Comparison of ENCODE assay signal across 8 mouse cellular contexts in genomic region chr17:28217721-28218649, GRCm38 (mm10). TPM values are rescaled to one million over a fixed set of nuclear protein-coding genes. Genes with fewer than 3 reads are reported as not detected.
DNase-seq lines count a peak whose midpoint lies in the region; ATAC-seq and TF ChIP-seq lines count a peak whose summit lies in the region.

No protein-coding gene starts in this region.

- no peaks in the 10 kb centered on the region for H3K9me3 ChIP-seq in limb, embryonic 12.5 days

- no peak for TF ChIP-seq POLR2A in myocyte (IDR thresholded peaks at IDR 0.05; ENCODE audit: insufficient read length, low read depth)

- no peak overlapping the region for H3K4me3 ChIP-seq in layer of hippocampus, adult 2 months
- H3K4me3 ChIP-seq in limb, embryonic 12.5 days (replicated peaks), result peak overlapping the region; percentile 9; the same call in 1 of the 2 replicates
- no peak overlapping the region for H3K4me3 ChIP-seq in myocyte

- TF ChIP-seq CTCF in layer of hippocampus, adult 2 months (conservative IDR thresholded peaks at IDR 0.05), result no peak

- no peaks in the 10 kb centered on the region for H3K27me3 ChIP-seq in limb, embryonic 12.5 days
- no peaks in the 10 kb centered on the region for H3K27me3 ChIP-seq in myocyte (ENCODE audit: control insufficient read depth, insufficient read depth, insufficient read length)

- ATAC-seq in limb, embryonic 12.5 days (ENCODE audit: insufficient number of reproducible peaks, insufficient read depth, low FRiP score, low TSS enrichment, low read depth), result no peak

- peak overlapping the region; percentile 57; the same call in 1 of the 2 replicates for H3K27ac ChIP-seq in layer of hippocampus, adult 2 months
- H3K27ac ChIP-seq in limb, embryonic 12.5 days, result peak overlapping the region; percentile 77

- 15% methylated on average over 23 of the region's 23 CpGs for WGBS in limb, embryonic 12.5 days

- no peaks in the 10 kb centered on the region for H3K79me2 ChIP-seq in myocyte (ENCODE audit: control insufficient read depth, insufficient read depth)

- peak overlapping the region; percentile 38 for H3K4me2 ChIP-seq in limb, embryonic 12.5 days
- peak overlapping the region; percentile 16 for H3K4me2 ChIP-seq in myocyte (ENCODE audit: low read depth)

- peaks cover 17% of the 10 kb centered on the region for H3K4me1 ChIP-seq in limb, embryonic 12.5 days (replicated peaks)

- H3ac ChIP-seq in myocyte (ENCODE audit: control insufficient read depth, insufficient read length), result no peak overlapping the region

- H3K36me3 ChIP-seq in limb, embryonic 12.5 days, result no peaks in the 10 kb centered on the region
- no peaks in the 10 kb centered on the region for H3K36me3 ChIP-seq in myocyte (ENCODE audit: control insufficient read depth, insufficient read depth)

- DNase-seq in layer of hippocampus, adult 2 months (ENCODE audit: low spot score in 2 of 2), result no peak
- no peak for DNase-seq in layer of hippocampus, postnatal 25 days (ENCODE audit: extremely low spot score in 1 of 2, low spot score in 1 of 2)
- peak; percentile 50 for DNase-seq in embryo, embryonic 11 days
- no peak for DNase-seq in layer of hippocampus, adult 8-10 months (ENCODE audit: low spot score in 2 of 2)
- no peak for DNase-seq in urinary bladder, adult 2 months (ENCODE audit: low spot score)
- DNase-seq in layer of hippocampus, adult 18-20 months (ENCODE audit: low spot score in 2 of 2), result no peak

- H3K9ac ChIP-seq in limb, embryonic 12.5 days (replicated peaks), result peak overlapping the region; percentile 42; the same call in 1 of the 2 replicates

TF ChIP-seq in myocyte, 11 proteins besides CTCF, POLR2A, EP300 and RAD21:
- no peak for TF ChIP-seq MYOD1 (IDR thresholded peaks at IDR 0.05; ENCODE audit: control insufficient read depth in 1 of 3, insufficient read length in 2 of 3, low read depth in 2 of 3)
- no peak for TF ChIP-seq CEBPB (IDR thresholded peaks at IDR 0.05; ENCODE audit: insufficient read depth, poor library complexity, severe bottlenecking)
- TF ChIP-seq SRF (IDR thresholded peaks at IDR 0.05; ENCODE audit: control insufficient read depth, insufficient read length, low read depth), result no peak
- no peak for TF ChIP-seq REST (IDR thresholded peaks at IDR 0.05; ENCODE audit: insufficient read depth, insufficient read length)
- TF ChIP-seq E2F4 (IDR thresholded peaks at IDR 0.05; ENCODE audit: insufficient read depth), result no peak
- TF ChIP-seq USF1 (IDR thresholded peaks at IDR 0.05; ENCODE audit: low read depth), result no peak
- TF ChIP-seq TCF12 (IDR thresholded peaks at IDR 0.05; ENCODE audit: insufficient read depth, poor library complexity, severe bottlenecking), result no peak
- no peak for TF ChIP-seq TCF3 (IDR thresholded peaks at IDR 0.05; ENCODE audit: insufficient read length, low read depth)
- TF ChIP-seq MAX (IDR thresholded peaks at IDR 0.05; ENCODE audit: low read depth), result no peak
- no peak for TF ChIP-seq MYOG (IDR thresholded peaks at IDR 0.05; ENCODE audit: control insufficient read depth in 1 of 3, insufficient read depth in 1 of 3, insufficient read length in 2 of 3, low read depth in 2 of 3)
- no peak for TF ChIP-seq POLR2AphosphoS2 (IDR thresholded peaks at IDR 0.05; ENCODE audit: insufficient read length, low read depth)

RNA-seq across cellular contexts. Expression of gene Def6, which starts 10.4 kb away (rescaled TPM):
- total RNA-seq in layer of hippocampus, adult 2 months (2021), result 1 to 10 TPM; 2.4 to 2.6 TPM
- total RNA-seq in layer of hippocampus, postnatal 25 days (2021), result 1 to 10 TPM; 2.5 to 3.2 TPM
- 11.1 and 12.8 TPM in 2 replicates for polyA plus RNA-seq in limb, embryonic 12.5 days (2016; fragmentation: Nextera tagmentation; extraction: Ambion mirVana)
- polyA plus RNA-seq in myocyte (2012; fragmentation: generic; extraction: Trizol), result 3.4 TPM
- 1 to 10 TPM; 2.9 to 6.5 (median 3.5) TPM for total RNA-seq in layer of hippocampus, adult 8-10 months (2022)
- 20.4 and 22.5 TPM in 2 replicates for polyA plus RNA-seq in urinary bladder, adult 2 months (2012; rRNA removed)
- 1 to 10 TPM; 2.0 to 2.9 TPM for total RNA-seq in layer of hippocampus, adult 18-20 months (2021)

RNA-seq across cellular contexts. Expression of gene Ppard, which starts 14.5 kb away (rescaled TPM):
- total RNA-seq in layer of hippocampus, adult 2 months (2021), result 10 to 100 TPM; 22.1 to 23.0 TPM
- 10 to 100 TPM; 19.9 to 22.9 TPM for total RNA-seq in layer of hippocampus, postnatal 25 days (2021)
- polyA plus RNA-seq in limb, embryonic 12.5 days (2016; fragmentation: Nextera tagmentation; extraction: Ambion mirVana), result 3.2 and 3.5 TPM in 2 replicates
- polyA plus RNA-seq in myocyte (2012; fragmentation: generic; extraction: Trizol), result 32.6 TPM
- total RNA-seq in layer of hippocampus, adult 8-10 months (2022), result 10 to 100 TPM; 24.5 to 27.5 (median 26.7) TPM
- 23.8 and 30.0 TPM in 2 replicates for polyA plus RNA-seq in urinary bladder, adult 2 months (2012; rRNA removed)
- total RNA-seq in layer of hippocampus, adult 18-20 months (2021), result 10 to 100 TPM; 22.5 to 26.0 TPM

RNA-seq across cellular contexts. Expression of gene Zfp523, which starts 41.1 kb away (rescaled TPM):
- total RNA-seq in layer of hippocampus, adult 2 months (2021), result 100 to 1,000 TPM; 104 to 106 TPM
- 100 to 1,000 TPM in 1 of 2 experiments, 10 to 100 TPM in 1; 95.9 to 109 TPM for total RNA-seq in layer of hippocampus, postnatal 25 days (2021)
- 51.9 and 54.9 TPM in 2 replicates for polyA plus RNA-seq in limb, embryonic 12.5 days (2016; fragmentation: Nextera tagmentation; extraction: Ambion mirVana)
- 32.8 TPM for polyA plus RNA-seq in myocyte (2012; fragmentation: generic; extraction: Trizol)
- 100 to 1,000 TPM in 2 of 4 experiments, 10 to 100 TPM in 2; 91.9 to 107 (median 101) TPM for total RNA-seq in layer of hippocampus, adult 8-10 months (2022)
- polyA plus RNA-seq in urinary bladder, adult 2 months (2012; rRNA removed), result 21.0 and 28.3 TPM in 2 replicates
- 100 to 1,000 TPM; 107 to 109 TPM for total RNA-seq in layer of hippocampus, adult 18-20 months (2021)
